Mouse (Mus musculus): ENCODE data around the gene Tpcn2. TPM values are rescaled to one million over a fixed set of nuclear protein-coding genes. Genes with fewer than 3 reads are reported as not detected.

The Tpcn2 gene
- polyA plus RNA-seq, 1 experiment, result 4.3 TPM

DNA sequence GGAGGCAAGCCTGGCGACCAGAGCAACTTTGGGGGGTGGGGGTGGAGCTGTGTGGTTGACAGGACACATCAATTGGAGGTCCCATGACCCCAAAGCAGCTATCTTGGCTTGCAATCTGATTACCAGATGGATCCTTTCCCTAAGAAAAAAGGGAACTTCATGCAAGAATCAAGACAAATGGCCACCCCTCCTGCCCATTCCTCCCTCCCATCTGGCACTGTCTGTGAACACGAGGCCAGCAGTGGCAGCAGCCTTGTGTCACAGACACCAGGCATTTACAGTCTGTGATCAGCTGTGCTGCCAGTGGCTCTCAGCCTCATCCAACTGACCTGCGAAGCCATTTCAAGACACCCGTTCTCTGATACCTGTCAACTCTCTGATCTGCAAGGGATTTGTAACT, 101.4 kb downstream of the Tpcn2 start:
- Histone ChIP-seq H3K4me3 (ENCODE audit: insufficient read depth, low read depth, low read length) (no peak overlapping the region), H3K27ac (replicated peaks; ENCODE audit: low read depth, low read length) (no peak overlapping the region), H3K4me1 (ENCODE audit: control insufficient read depth, insufficient read depth, insufficient read length, low read length) (no peaks in the 10 kb centered on the region)

DNA sequence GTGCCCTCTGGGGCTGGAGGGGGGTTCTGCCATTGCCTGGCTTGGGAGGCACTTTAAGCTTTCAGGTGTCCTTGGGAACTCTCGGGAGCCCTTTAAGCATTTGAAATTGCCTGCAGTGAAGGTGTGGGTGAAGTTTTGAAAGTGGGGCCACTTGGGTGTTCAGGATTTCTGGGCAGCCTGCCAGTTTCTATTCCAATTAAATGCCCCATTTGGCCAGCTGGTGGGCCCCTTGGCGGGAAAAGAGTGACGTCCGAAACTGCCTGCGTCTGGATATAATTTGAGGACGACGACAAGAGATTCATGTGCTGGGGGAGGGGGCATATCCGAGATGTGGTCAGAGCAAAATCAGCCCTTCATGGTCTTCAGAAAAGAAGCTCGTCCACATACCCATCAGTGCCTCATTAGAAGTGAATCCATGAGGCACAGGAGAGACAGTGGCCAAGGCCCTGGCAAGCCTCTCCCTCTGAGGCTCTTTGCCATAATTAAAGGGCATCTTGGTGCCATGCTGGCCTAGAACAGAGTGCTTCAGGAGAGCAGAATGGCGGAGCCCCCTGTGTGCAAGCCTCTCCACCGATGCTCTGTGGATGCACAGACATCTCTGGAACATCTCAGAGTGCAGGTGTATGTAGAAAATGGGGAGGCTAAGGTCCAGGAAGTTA, 102.3 kb downstream of the Tpcn2 start:
- no peak overlapping the region for H3K4me3 ChIP-seq (ENCODE audit: insufficient read depth, low read depth, low read length)
- no peaks in the 10 kb centered on the region for H3K4me1 ChIP-seq (ENCODE audit: control insufficient read depth, insufficient read depth, insufficient read length, low read length)
- no peak overlapping the region for H3K27ac ChIP-seq (replicated peaks; ENCODE audit: low read depth, low read length)

DNA sequence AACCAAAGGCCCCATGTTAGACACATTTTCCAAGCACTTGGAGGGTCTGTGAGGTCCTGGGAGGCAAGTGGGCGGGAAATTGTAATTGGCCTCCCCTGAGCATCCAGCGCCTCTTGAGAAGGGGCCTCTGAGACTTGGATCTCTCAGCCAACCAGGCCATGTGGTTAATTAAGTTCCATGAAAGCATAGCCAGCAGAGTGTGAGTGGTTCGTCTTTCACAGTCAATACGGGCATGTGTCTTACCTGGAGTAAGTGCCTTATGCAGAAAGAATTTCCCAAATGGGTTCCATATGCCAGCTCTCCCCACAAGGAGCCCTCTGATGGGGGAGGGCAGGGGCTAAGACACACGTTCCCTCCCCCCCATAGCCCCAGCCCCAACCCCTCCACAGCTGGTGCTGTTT, 104.1 kb downstream of the Tpcn2 start:
- Histone ChIP-seq H3K4me3 (ENCODE audit: insufficient read depth, low read depth, low read length) (no peak overlapping the region), H3K27ac (replicated peaks; ENCODE audit: low read depth, low read length) (no peak overlapping the region), H3K4me1 (ENCODE audit: control insufficient read depth, insufficient read depth, insufficient read length, low read length) (no peaks in the 10 kb centered on the region)

DNA sequence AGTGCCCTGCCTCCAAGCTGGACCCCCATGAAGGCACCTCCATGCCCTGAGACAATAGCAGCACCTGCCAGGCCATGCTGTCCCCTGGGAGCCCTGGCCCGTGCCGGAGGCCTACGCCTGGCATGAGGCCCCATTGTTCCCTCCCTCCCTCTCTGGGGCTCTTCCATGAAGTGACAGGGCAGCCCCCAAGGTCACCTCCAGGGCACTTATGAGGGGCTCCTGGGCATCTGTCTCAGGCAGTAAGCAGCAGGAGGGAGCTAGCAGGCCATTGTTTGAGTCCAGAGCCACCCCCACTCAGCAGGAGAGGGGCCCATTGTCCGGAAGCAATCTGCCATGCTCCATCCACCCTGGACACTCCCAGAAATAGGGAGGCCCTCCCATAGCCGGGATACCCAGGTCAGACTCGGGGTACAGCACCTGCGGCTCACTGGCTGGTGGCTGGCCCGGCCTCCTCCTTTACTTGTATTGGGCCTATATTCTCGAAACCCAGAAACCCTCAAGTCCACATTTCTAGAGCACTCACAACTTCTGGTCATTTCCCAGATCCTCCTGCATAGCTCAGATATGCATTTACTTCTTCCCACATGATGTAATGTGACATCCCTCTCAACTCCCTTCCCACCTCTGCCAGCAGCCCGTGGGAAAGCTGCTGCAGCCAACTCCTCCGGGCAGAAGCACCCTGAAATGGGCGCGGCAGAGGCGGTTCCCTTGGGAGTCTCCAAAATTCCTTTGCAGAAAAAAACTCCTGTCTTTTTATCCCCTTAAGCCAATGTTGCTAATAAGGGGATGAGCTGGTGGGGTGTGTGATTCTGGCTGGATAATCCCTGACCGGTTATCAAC, 106.8 kb downstream of the Tpcn2 start:
- no peak overlapping the region for H3K27ac ChIP-seq (replicated peaks; ENCODE audit: low read depth, low read length)
- no peak overlapping the region for H3K4me3 ChIP-seq (ENCODE audit: insufficient read depth, low read depth, low read length)
- H3K4me1 ChIP-seq (ENCODE audit: control insufficient read depth, insufficient read depth, insufficient read length, low read length), result no peaks in the 10 kb centered on the region

DNA sequence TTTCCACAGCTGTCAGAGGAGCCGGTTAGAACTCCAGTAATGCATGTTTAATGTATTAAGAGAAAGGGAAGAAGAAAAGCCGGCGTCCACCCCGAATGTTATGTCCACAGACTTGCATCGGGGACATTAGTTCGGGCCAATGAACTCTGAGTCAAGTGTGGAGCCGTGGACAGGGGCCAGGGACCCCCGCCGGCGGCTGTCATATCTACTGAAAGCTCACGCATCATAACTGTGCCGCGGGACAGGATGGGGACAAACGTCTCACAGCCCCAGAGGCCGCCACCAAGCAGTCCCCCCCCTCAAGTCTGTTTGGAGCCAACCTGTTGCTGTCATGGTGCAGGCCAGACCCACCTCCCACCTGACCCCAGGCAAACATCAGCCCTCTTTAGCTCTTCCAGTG, 110.2 kb downstream of the Tpcn2 start:
- H3K4me3 ChIP-seq (ENCODE audit: insufficient read depth, low read depth, low read length), result no peak overlapping the region
- H3K4me1 ChIP-seq (ENCODE audit: control insufficient read depth, insufficient read depth, insufficient read length, low read length), result no peaks in the 10 kb centered on the region
- H3K27ac ChIP-seq (replicated peaks; ENCODE audit: low read depth, low read length), result no peak overlapping the region

DNA sequence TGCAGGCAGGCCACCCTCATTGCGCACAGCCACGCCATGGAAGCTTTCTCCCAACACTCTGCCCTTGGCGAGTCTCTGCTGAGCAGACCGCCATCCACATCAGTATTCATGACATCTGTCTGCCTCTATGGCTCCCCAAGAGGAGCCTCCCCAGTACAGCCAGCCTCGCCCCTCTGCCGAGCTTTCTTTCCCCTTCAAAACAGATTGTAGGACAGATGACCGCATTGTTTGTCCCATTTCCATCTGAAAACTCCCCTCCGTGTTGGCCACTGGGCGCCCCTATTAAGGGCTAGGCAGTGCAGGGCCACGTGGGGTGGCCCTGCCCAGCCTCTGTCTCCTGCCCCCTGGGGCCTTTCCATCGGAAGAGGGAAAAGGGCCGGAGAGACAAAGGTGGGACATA, 110.7 kb downstream of the Tpcn2 start:
- Histone ChIP-seq H3K4me1 (ENCODE audit: control insufficient read depth, insufficient read depth, insufficient read length, low read length) (no peaks in the 10 kb centered on the region), H3K27ac (replicated peaks; ENCODE audit: low read depth, low read length) (no peak overlapping the region), H3K4me3 (ENCODE audit: insufficient read depth, low read depth, low read length) (no peak overlapping the region)

DNA sequence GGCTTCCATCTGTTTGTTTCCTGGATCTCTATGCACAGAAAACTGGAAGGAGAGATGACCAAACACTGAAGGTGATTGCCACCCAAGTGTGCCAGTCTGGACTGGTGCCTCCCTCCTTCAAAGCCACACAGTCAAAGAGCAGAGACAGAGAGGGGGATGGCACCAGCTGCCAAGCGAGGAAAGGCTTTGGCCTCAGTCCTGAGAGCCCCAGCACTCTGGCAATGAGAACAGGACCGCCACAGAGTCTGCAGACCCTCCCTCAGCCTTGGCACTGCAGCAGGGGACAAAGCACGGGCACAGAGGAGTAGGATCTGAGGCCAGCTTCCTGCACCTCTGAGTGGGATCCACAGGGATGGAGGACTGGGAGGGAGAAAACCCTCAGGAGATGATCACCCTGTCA, 114.1 kb downstream of the Tpcn2 start:
- Histone ChIP-seq H3K27ac (replicated peaks; ENCODE audit: low read depth, low read length) (no peak overlapping the region), H3K4me3 (ENCODE audit: insufficient read depth, low read depth, low read length) (no peak overlapping the region), H3K4me1 (ENCODE audit: control insufficient read depth, insufficient read depth, insufficient read length, low read length) (no peaks in the 10 kb centered on the region)

DNA sequence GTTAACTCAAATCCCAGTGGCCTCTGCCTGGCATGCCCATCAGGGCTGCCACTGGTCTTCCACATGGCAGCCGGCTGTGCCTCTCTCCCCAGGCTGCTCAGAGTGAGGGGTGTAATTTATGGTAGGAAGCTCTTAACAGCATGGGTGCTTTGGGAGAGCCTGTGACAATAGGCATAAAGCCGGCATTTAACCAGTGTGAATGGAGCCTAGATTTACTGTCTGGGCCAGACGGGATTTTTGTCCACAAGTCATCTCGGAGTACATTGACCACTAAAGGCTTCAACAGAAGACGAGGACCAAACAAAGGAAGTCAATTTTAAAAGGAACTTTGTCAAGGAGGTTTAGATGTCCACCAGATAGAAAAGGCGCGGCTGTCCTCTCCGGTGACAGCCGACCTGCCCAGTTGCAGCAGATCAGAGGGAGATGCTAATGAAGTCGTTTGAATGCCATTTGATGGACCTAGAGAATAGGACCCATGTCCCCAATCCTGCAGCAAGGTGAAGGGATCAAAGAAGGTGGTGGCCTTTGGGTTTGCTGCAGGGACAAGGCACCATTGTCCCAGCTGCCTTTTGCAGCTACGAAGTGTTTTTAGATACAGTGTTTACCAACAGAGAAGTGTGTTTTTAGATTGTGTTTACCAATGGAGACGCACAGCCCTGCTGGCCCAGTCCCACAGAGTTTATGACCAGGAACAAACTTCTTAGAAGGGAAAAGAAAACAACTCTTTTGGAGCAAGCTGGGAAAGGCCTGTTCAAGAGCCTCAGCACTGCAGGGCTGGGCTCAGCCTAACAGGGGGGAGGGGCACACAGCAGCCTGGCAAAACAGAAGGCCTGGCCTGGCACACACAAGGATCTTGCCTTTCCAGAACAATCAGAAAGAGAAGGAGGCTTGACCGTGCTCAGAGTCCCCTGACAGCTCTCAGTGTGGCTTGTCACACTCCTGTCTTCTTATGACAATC, 124.2 kb downstream of the Tpcn2 start:
- Histone ChIP-seq H3K4me3 (ENCODE audit: insufficient read depth, low read depth, low read length) (no peak overlapping the region), H3K27ac (replicated peaks; ENCODE audit: low read depth, low read length) (no peak overlapping the region), H3K4me1 (ENCODE audit: control insufficient read depth, insufficient read depth, insufficient read length, low read length) (no peaks in the 10 kb centered on the region)

DNA sequence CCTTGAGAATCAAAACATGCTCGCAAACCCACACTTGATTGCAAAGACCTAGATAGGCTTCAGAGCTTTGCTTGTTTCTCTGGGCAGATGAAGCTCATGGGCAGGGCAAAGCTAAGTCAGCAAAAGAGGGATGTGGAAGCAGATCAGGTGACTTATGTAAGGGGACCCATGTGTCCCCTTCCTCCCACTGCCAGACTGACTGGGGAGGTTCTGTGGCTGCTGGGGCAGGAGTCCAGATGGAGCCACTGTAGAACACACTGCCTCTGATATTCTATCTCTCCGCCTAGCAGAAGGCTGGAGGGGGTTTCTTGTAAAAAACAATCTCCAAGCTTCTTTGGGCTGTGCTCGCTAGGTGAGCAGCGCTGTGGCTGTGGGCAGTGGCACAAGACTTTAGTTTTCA, 128.1 kb downstream of the Tpcn2 start:
- no peak overlapping the region for H3K4me3 ChIP-seq (ENCODE audit: insufficient read depth, low read depth, low read length)
- H3K4me1 ChIP-seq (ENCODE audit: control insufficient read depth, insufficient read depth, insufficient read length, low read length), result no peaks in the 10 kb centered on the region
- H3K27ac ChIP-seq (replicated peaks; ENCODE audit: low read depth, low read length), result no peak overlapping the region

DNA sequence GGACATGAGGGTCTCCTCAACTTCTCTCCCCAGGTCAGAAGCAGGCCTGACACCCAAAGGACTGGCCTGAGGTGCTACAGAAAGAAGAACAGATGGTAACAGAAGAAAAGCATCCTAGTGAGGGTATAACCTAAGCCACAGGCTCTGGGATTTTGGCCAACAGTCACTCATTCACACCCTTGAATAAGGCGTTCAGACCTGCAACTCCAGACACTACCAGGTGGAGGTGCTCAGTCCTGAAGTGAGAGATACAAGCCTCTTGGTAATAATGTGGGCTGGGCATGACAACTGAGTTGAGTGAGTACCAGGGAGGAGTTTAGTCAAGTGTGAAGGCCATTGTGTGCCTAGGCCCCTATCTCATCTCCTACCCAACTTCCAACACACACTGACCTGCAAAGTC, 129.7 kb downstream of the Tpcn2 start:
- H3K4me3 ChIP-seq (ENCODE audit: insufficient read depth, low read depth, low read length), result no peak overlapping the region
- H3K4me1 ChIP-seq (ENCODE audit: control insufficient read depth, insufficient read depth, insufficient read length, low read length), result no peaks in the 10 kb centered on the region
- no peak overlapping the region for H3K27ac ChIP-seq (replicated peaks; ENCODE audit: low read depth, low read length)

DNA sequence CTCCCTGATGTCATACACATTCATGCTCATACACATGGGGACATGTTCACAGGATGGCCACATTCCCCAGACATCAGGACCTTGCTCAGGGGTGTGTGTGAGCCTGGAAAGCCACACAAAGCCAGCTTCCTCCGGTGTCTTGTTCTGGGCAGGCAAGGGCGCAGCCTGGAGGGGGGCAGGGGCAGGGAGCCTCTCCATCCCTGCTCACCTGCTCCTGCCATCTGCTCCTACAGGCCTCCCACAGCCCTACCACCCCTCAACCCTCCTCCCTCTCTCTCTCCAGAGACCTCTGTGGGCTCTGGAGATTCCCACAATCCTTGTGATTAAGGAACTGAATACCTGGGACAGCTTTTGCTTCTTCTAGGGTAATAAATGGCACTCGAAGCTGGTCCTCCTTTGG, 132.0 kb downstream of the Tpcn2 start:
- Histone ChIP-seq H3K4me3 (ENCODE audit: insufficient read depth, low read depth, low read length) (no peak overlapping the region), H3K4me1 (ENCODE audit: control insufficient read depth, insufficient read depth, insufficient read length, low read length) (no peaks in the 10 kb centered on the region), H3K27ac (replicated peaks; ENCODE audit: low read depth, low read length) (no peak overlapping the region)

DNA sequence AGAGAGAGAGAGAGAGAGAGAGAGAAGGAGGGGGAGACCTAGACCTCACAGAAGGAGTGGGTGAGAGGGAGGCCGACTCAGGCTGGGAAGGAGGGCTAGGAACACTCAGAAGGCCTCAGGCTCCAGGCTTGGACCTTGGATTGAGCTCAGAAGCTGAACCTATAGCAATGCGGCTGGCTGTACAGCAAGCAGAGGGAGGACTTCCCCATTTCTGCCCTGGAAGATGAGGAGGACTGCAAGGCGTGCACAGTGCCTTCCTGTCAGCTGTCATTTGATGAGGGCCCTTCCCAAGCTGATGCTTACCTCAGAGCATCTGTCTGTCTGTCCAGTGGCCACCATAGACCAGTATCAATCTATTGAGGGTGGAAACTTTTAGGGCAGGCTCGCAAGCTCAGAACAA, 134.9 kb downstream of the Tpcn2 start:
- no peak overlapping the region for H3K4me3 ChIP-seq (ENCODE audit: insufficient read depth, low read depth, low read length)
- H3K27ac ChIP-seq (replicated peaks; ENCODE audit: low read depth, low read length), result no peak overlapping the region
- no peaks in the 10 kb centered on the region for H3K4me1 ChIP-seq (ENCODE audit: control insufficient read depth, insufficient read depth, insufficient read length, low read length)

DNA sequence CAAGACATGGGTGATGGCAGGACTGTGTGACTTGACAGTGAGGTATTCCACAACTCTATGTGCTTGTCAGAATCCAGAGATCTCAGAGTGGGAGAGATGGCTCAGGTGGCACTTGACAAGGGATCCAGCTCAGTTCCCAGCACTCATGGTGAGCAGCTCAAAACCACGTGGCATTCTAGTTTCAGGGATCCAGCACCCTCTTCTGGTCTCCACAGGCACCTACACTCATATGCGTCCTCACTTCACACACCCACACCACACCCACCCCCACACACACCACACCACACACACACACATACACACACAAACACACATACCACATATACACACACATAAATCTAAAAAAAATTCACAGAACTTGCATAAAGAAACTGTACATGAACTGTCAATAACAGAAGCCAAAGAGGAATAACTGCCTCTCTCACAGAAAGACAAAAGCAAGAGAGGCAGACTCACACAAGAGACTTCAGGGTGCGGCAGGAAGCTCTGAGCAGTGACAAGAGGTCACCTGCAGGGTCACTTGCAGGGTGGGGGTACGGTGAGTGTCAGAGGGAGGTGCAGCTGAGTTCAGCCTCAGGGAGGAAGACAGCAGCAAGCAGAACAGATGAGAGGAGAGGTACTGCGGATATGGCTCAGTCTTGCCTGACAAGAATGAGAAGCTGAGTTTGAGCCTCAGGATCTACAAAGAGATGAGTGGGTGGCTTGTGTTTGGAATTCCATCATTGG, 135.7 kb downstream of the Tpcn2 start:
- H3K27ac ChIP-seq (replicated peaks; ENCODE audit: low read depth, low read length), result no peak overlapping the region
- no peak overlapping the region for H3K4me3 ChIP-seq (ENCODE audit: insufficient read depth, low read depth, low read length)
- no peaks in the 10 kb centered on the region for H3K4me1 ChIP-seq (ENCODE audit: control insufficient read depth, insufficient read depth, insufficient read length, low read length)

DNA sequence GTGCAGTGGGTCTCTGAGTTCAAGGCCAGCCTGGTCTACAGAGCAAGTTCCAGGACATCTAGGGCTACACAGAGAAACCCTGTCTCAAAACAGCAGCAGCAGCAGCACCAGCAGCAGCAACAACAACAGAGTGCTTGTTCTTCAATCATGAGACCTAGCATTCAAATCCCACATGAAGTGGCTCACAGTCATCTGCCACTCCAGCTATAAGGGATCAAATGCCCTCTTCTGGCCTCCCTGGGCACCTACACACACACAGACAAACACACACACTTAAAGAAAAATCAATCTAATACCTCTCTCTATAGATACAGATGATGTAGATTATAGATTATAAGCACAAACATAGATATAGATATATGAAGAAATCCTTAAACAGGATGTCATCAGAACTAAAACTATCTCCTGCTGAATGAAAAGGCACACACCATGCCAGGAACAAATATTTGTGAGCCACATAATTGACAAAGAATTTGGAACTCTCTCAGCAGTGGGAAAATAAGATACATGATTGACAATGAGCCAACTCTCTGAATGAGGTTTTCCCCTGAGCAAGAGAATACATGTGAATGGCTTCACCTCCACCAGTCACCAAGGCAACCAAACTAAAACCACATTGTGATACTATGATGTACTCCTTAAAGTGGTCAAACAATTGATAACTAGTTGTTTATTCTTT, 137.4 kb downstream of the Tpcn2 start:
- no peak overlapping the region for H3K4me3 ChIP-seq (ENCODE audit: insufficient read depth, low read depth, low read length)
- no peaks in the 10 kb centered on the region for H3K4me1 ChIP-seq (ENCODE audit: control insufficient read depth, insufficient read depth, insufficient read length, low read length)
- H3K27ac ChIP-seq (replicated peaks; ENCODE audit: low read depth, low read length), result no peak overlapping the region
